21 mouse cellular contexts compared by ENCODE assay signal in genomic region chr7:143963813-143964212, GRCm38 (mm10). TPM values are rescaled to one million over a fixed set of nuclear protein-coding genes. Genes with fewer than 3 reads are reported as not detected.
DNase-seq lines count a peak whose midpoint lies in the region; ATAC-seq and TF ChIP-seq lines count a peak whose summit lies in the region.
"Had no signal": no experiment of that assay in that cellular context is flagged by ENCODE, and none has a peak within 500 bp of the region (broad histone marks: within the 10 kb centered on the region; RNA-seq: fewer than 3 reads in every experiment).

No protein-coding gene starts in this region.

- no peak overlapping the region for H3K27ac ChIP-seq in layer of hippocampus, adult 2 months
- H3K27ac ChIP-seq in testis, adult 2 months (ENCODE audit: control insufficient read depth, insufficient read depth, low read depth, low read length) = no peak overlapping the region
- H3K27ac ChIP-seq in forebrain, postnatal 0 days (ENCODE audit: low read depth, low read length) = no peak overlapping the region
- H3K27ac ChIP-seq: embryonic facial prominence, embryonic 10.5 days; forebrain, embryonic 13.5 days; gastrocnemius, adult 2 months; heart, embryonic 13.5 days had no signal

- no peak for DNase-seq in layer of hippocampus, adult 2 months (ENCODE audit: low spot score in 2 of 2)
- no peak for DNase-seq in layer of hippocampus, adult 8-10 months (ENCODE audit: low spot score in 2 of 2)
- DNase-seq in testis, postnatal 14 days (ENCODE audit: low spot score) = no peak
- peak; percentile 40 for DNase-seq in ZHBTc4 (ENCODE audit: low read depth, low spot score)
- no peak for DNase-seq in forebrain, postnatal 0 days
- DNase-seq in layer of hippocampus, adult 9-10 months (ENCODE audit: low spot score) = no peak
- DNase-seq: adrenal gland, adult 2 months; adrenal gland, postnatal 25 days; cerebellum, adult 2 months; cerebellum, postnatal 10 days; gastrocnemius, adult 2 months; gastrocnemius, postnatal 25 days; heart, postnatal 36 days had no signal

- no peaks in the 10 kb centered on the region for H3K9me3 ChIP-seq in forebrain, postnatal 0 days (ENCODE audit: low read length)
- H3K9me3 ChIP-seq: forebrain, embryonic 13.5 days had no signal

- no peak overlapping the region for H3K4me3 ChIP-seq in layer of hippocampus, adult 2 months
- H3K4me3 ChIP-seq in testis, adult 2 months (ENCODE audit: control insufficient read depth, low read depth, low read length) = no peak overlapping the region
- no peak overlapping the region for H3K4me3 ChIP-seq in forebrain, postnatal 0 days (ENCODE audit: low read depth, low read length)
- H3K4me3 ChIP-seq: embryonic facial prominence, embryonic 10.5 days; forebrain, embryonic 13.5 days; gastrocnemius, adult 2 months; heart, embryonic 13.5 days had no signal

- ATAC-seq in forebrain, postnatal 0 days = no peak
- ATAC-seq: forebrain, embryonic 13.5 days; hindbrain, embryonic 16.5 days had no signal

- no peaks in the 10 kb centered on the region for H3K36me3 ChIP-seq in testis, adult 2 months (ENCODE audit: control insufficient read depth, insufficient read depth, low read length)
- no peaks in the 10 kb centered on the region for H3K36me3 ChIP-seq in forebrain, postnatal 0 days (ENCODE audit: insufficient read depth)
- H3K36me3 ChIP-seq: embryonic facial prominence, embryonic 10.5 days; G1E; heart, embryonic 13.5 days had no signal

- TF ChIP-seq CTCF in layer of hippocampus, adult 2 months (conservative IDR thresholded peaks at IDR 0.05) = 0 out of 2 replicates have a peak, but pooled peaks have one; percentile 14
- TF ChIP-seq CTCF in testis, adult 2 months (IDR thresholded peaks at IDR 0.05; ENCODE audit: control insufficient read depth, insufficient read depth, insufficient replicate concordance, low read depth, low read length) = peak; percentile 60; the same call in 1 of the 2 replicates
- TF ChIP-seq CTCF in forebrain, postnatal 0 days (IDR thresholded peaks at IDR 0.05; ENCODE audit: low read depth) = no peak

- H3K9ac ChIP-seq in forebrain, postnatal 0 days = no peak overlapping the region
- H3K9ac ChIP-seq: forebrain, embryonic 13.5 days; heart, embryonic 13.5 days had no signal

- 81% methylated on average over 5 of the region's 5 CpGs for WGBS in forebrain, postnatal 0 days

- TF ChIP-seq POLR2A in testis, adult 2 months (IDR thresholded peaks at IDR 0.05; ENCODE audit: control insufficient read depth, low read depth, low read length) = no peak

- H3K27me3 ChIP-seq in testis, adult 2 months (ENCODE audit: control insufficient read depth, insufficient read depth, low read length) = no peaks in the 10 kb centered on the region
- H3K27me3 ChIP-seq in forebrain, postnatal 0 days (ENCODE audit: insufficient read depth, low read length) = no peaks in the 10 kb centered on the region
- H3K27me3 ChIP-seq: forebrain, embryonic 13.5 days had no signal

- H3K4me1 ChIP-seq in testis, adult 2 months (ENCODE audit: control insufficient read depth, insufficient read depth, low read length) = no peaks in the 10 kb centered on the region
- no peaks in the 10 kb centered on the region for H3K4me1 ChIP-seq in forebrain, postnatal 0 days (ENCODE audit: insufficient read depth)
- H3K4me1 ChIP-seq: embryonic facial prominence, embryonic 10.5 days; forebrain, embryonic 13.5 days; heart, embryonic 13.5 days had no signal

- no peak overlapping the region for H3K4me2 ChIP-seq in forebrain, postnatal 0 days (ENCODE audit: low read depth)
- H3K4me2 ChIP-seq: forebrain, embryonic 13.5 days; heart, embryonic 13.5 days had no signal

RNA-seq across cellular contexts. Expression of gene Shank2, which starts 37.9 kb away (rescaled TPM):
- 100 to 1,000 TPM; 133 to 138 TPM for total RNA-seq in layer of hippocampus, adult 2 months (2021)
- 100 to 1,000 TPM; 100 to 137 (median 119) TPM for total RNA-seq in layer of hippocampus, adult 8-10 months (2022)
- 30.0 and 34.7 TPM in 2 replicates for polyA plus RNA-seq in testis, adult 2 months (2012; rRNA removed)
- total RNA-seq in forebrain, postnatal 0 days (2014; rRNA removed) = 27.0 and 29.0 TPM in 2 replicates
- polyA plus RNA-seq in forebrain, postnatal 0 days (2015; fragmentation: Nextera tagmentation; extraction: Ambion mirVana) = 4.9 and 8.8 TPM in 2 replicates
- total RNA-seq: CH12.LX; granulocyte monocyte progenitor cell, adult 5-6 weeks had no signal
- polyA plus RNA-seq: G1E had no signal
